Mouse (Mus musculus) midbrain, embryonic 15.5 days (tissue): ENCODE results near the gene Hoxa3. TPM values are rescaled to one million over a fixed set of nuclear protein-coding genes. Genes with fewer than 3 reads are reported as not detected.

Source experiments
- ATAC-seq: fragments of 200-750 bp; cut with Nextera tagmentation; replicated peaks from 2 replicates; pipeline ENCODE4 v1.8.0; 2017; ENCODE audit warnings: moderate TSS enrichment
- H3K27ac ChIP-seq: fragments of 300-500 bp; sonication (generic); 2 replicates; pipeline ENCODE4 v1.5.1; 2015; ENCODE audit warnings: mild to moderate bottlenecking, inconsistent platforms
- H3K27me3 ChIP-seq: fragments of 300-500 bp; sonication (generic); replicated peaks from 2 replicates; pipeline ENCODE4 v1.6.1; 2015; ENCODE audit warnings: inconsistent platforms
- H3K36me3 ChIP-seq: fragments of 300-500 bp; sonication (generic); replicated peaks from 2 replicates; pipeline ENCODE4 v1.6.1; 2015; ENCODE audit warnings: inconsistent platforms
- H3K4me1 ChIP-seq: fragments of 300-500 bp; sonication (generic); 2 replicates; pipeline ENCODE4 v1.6.1; 2015; ENCODE audit warnings: inconsistent platforms
- H3K4me2 ChIP-seq: fragments of 300-500 bp; sonication (generic); 2 replicates; pipeline ENCODE4 v1.6.1; 2015; ENCODE audit warnings: inconsistent platforms, mild to moderate bottlenecking, moderate library complexity
- H3K4me3 ChIP-seq: fragments of 300-500 bp; sonication (generic); 2 replicates; pipeline ENCODE4 v1.5.1; 2015; ENCODE audit warnings: mild to moderate bottlenecking, inconsistent platforms
- H3K9ac ChIP-seq: fragments of 300-500 bp; sonication (generic); 2 replicates; pipeline ENCODE4 v1.6.1; 2015; ENCODE audit warnings: mild to moderate bottlenecking, inconsistent platforms
- H3K9me3 ChIP-seq: fragments of 300-500 bp; sonication (generic); 2 replicates; pipeline ENCODE4 v1.6.1; 2016; ENCODE audit warnings: inconsistent platforms
- WGBS: fragments of 180-500 bp; shearing (Covaris S2); methylation state at CpG from one replicate; pipeline ENCODE4 v1.1.7; 2015; ENCODE audit warnings: mixed read lengths; 5-methylcytosine and 5-hydroxymethylcytosine counted together
- polyA plus RNA-seq: library from polyadenylated mRNA; unstranded; fragments of >200 nt; fragmentation: Nextera tagmentation; extraction: Ambion mirVana; gene quantifications from 2 replicates; pipeline ENCODE4 v1.2.1, GENCODE M21; 2015

Gene Hoxa3
- polyA plus RNA-seq, 1 experiment from 2014 or later: not detected

DNA sequence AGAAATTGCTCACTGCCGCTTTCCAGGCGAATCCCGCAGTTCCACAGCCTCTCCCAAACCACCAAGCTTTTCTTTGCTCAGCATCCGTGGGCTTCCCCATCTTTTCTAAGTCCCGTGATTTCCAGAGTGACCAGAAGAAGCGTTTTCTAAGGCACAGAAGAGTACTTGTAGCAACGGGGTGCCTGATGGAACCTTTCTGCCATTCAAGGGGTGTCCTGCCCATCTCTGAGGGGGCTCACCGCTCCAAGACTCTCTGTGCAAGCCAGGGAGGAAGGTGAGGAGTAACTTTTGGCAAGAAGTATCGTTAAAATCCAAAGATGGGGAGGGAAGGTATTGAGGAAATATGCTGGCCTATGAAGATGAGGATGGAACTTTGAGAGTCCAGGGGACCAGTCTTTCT lies 35.3 kb downstream of the Hoxa3 start:
- no peak overlapping the region for H3K27ac ChIP-seq
- H3K4me3 ChIP-seq: no peak overlapping the region
- no peak overlapping the region for H3K4me2 ChIP-seq
- H3K9me3 ChIP-seq: no peaks in the 10 kb centered on the region
- H3K36me3 ChIP-seq: no peaks in the 10 kb centered on the region
- no peak overlapping the region for H3K9ac ChIP-seq
- no peak for ATAC-seq
- H3K4me1 ChIP-seq: peaks cover under 1% of the 10 kb centered on the region; the same call in 1 of the 2 replicates
- WGBS: 2% methylated on average over 9 of the region's 9 CpGs
- peaks cover 92% of the 10 kb centered on the region for H3K27me3 ChIP-seq

DNA sequence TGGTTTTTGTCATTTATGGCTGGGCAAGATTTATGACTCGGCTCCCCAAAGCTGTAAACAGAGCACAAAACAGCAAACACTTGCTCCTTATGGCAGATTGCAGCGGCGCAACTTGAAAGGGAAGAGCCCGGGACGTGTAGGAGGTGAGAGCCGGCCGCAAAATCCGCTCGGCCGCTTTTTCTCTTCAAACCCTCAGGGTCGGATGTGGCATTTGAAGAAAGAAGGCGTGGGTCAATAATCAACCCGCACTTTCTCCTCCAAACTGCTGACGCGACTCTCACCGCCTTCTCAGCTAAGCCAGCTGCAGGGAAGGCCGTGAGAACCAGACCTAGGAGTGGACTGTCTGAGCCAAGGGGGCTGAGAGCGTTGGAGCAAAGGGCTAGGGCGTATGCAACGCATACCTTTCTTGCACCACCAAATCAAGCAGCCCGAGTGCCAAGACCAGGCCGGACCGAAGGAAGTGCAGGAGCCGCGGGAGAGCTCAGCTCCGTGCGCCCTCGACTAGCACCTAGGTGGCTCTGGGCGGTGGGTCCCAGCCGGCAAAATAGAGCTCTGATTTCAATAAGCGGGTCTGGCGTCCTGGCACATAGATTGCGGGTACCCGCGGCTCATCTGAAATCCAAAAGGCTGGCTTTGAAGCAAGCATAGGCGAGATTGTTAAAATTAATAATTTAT lies 35.9 kb downstream of the Hoxa3 start, which contains the start of gene 5730596B20Rik:
Gene 5730596B20Rik (plus strand): TSS at position 438 of the 675 bp plus-strand sequence.
- Histone ChIP-seq H3K27me3 (peaks cover 92% of the 10 kb centered on the region), H3K4me1 (peaks cover 6% of the 10 kb centered on the region), H3K27ac (no peak within 1 kb of the TSS), H3K4me2 (no peak within 1 kb of the TSS), H3K4me3 (no peak within 1 kb of the TSS), H3K36me3 (no peaks in the 10 kb centered on the region), H3K9ac (no peak within 1 kb of the TSS), H3K9me3 (no peaks in the 10 kb centered on the region)
- under 1% methylated on average over 36 of the region's 36 CpGs for WGBS
- no peak for ATAC-seq

DNA sequence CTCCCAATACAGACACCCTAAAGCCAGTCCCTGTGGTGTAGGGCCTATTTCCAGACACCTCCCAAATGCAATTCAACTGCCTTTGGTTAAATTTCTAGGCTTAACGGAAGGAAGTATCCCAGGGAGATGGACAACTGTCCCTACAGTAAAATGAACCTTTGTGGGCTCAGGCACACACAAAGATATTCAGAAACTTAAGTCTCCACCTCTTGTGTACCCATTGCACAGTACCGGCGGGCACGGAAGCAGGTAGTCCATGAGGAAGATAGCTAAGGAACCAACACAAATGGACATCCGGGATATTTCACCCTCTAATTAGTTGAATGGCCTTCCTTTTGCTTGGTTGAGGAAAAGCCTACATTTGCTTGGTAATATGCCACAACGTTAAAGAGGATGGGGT lies 36.7 kb downstream of the Hoxa3 start:
- WGBS: 2% methylated on average over 6 of the region's 6 CpGs
- no peak overlapping the region for H3K27ac ChIP-seq
- H3K4me2 ChIP-seq: no peak overlapping the region
- H3K27me3 ChIP-seq: peaks cover 92% of the 10 kb centered on the region
- H3K4me3 ChIP-seq: no peak overlapping the region
- no peaks in the 10 kb centered on the region for H3K9me3 ChIP-seq
- no peak for ATAC-seq
- H3K36me3 ChIP-seq: no peaks in the 10 kb centered on the region
- no peak overlapping the region for H3K9ac ChIP-seq
- H3K4me1 ChIP-seq: peaks cover 6% of the 10 kb centered on the region

DNA sequence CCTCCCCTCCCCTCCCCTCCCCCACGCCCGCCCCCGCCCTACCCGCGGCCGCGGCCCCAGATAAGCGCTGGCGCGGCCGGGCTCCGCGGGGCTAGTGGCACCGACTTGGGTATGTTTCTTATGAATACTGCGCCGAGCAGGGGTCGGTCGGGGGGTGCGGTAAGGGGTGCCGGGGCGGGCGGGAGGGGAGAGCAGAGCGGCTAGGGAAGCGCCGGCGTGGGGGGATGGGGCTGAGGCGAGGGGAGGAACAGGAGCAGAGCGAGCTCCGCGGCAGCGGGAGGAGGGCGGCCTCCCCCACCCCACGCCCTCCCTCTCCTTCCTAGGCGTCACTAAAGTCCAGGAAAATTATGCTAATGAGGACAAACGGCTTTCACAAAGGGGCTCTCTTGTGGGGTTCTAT lies 37.3 kb downstream of the Hoxa3 start:
- 0% methylated on average over 10 of the region's 35 CpGs for WGBS
- no peaks in the 10 kb centered on the region for H3K36me3 ChIP-seq
- H3K4me1 ChIP-seq: peaks cover 6% of the 10 kb centered on the region
- no peak for ATAC-seq
- H3K27ac ChIP-seq: no peak overlapping the region
- H3K9ac ChIP-seq: no peak overlapping the region
- H3K9me3 ChIP-seq: no peaks in the 10 kb centered on the region
- H3K4me2 ChIP-seq: no peak overlapping the region
- no peak overlapping the region for H3K4me3 ChIP-seq
- peaks cover 92% of the 10 kb centered on the region for H3K27me3 ChIP-seq

DNA sequence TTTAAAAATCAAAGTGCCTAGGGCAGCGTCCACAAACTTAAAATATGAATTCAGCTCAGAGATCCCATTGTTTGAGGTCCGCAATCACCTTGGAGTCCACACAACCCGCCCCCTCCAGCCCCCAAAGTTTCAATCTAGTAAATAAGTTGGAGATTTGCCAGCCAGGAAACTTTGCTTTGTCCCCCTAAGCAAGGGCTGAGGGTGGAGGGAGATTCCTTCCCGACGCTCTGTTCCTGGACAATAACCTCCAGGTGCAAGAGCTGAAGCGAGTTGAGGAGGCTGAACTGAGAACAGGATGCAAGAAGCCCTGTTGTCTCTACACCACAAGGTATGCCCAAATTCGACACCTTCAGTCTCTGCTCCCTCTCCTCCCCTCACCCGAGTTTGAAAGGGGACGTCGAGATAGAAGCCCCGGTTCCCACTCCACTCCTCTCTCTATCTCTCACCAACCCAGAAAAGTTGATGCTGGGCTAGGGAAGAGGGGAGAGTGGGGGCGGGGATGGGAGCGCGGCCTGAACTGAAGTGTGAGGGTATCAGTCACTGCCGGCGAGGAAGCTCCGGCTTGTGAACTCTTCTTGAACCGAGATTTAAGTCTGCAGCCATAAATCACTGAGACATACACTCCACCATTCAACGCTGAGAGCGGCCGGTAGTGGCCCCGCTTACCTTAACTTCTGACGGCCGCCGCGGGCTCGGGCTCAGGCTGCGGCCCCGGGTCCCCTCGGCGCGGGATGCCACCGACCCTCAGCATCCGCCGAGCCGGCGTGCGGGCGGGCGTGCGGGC lies 38.0 kb downstream of the Hoxa3 start:
- H3K27me3 ChIP-seq: peaks cover 92% of the 10 kb centered on the region
- H3K4me2 ChIP-seq: no peak overlapping the region
- H3K27ac ChIP-seq: no peak overlapping the region
- H3K4me3 ChIP-seq: no peak overlapping the region
- no peak for ATAC-seq
- peaks cover 6% of the 10 kb centered on the region for H3K4me1 ChIP-seq
- no peaks in the 10 kb centered on the region for H3K36me3 ChIP-seq
- H3K9ac ChIP-seq: no peak overlapping the region
- H3K9me3 ChIP-seq: no peaks in the 10 kb centered on the region
- WGBS: under 1% methylated on average over 40 of the region's 41 CpGs

DNA sequence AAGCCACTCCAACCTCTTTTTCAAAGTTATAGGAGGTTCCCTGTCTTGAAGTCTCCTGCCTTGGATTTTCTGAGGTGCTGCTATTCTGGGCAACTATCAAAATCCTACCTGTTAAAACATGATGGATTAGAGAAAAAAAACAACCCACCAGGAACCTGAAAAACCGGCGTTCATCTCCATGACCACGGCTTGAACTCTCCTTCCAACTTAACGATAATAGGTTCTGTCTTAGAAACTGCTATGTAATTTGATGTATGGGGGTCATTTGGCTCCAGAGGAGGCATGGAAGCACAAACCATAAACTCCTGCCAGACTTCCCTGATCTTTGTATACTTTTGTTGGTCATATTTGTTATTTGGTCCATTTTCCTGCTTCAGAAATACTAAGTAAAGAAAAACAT lies 39.5 kb downstream of the Hoxa3 start:
- H3K27me3 ChIP-seq: peaks cover 87% of the 10 kb centered on the region

DNA sequence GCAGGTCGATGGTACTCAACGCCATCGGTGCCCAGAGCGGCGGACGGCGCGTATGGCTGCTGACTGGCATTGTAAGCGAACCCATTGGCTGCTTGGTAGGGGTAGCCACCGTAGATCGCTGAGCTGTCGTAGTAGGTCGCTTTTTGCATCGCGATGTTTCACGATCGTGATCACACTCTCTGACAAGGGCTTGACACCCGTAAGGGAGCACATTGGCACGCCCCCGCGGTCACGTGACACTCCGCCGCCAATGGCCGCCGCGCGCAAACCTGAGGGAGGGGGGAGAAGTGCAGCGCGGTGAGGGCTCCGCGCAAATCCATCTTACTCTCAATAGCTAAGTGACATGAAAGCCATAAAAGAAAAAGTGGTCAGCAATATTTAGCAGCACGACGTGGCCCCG lies 40.6 kb downstream of the Hoxa3 start:
- Histone ChIP-seq H3K4me3 (no peak overlapping the region), H3K9ac (no peak overlapping the region), H3K4me1 (peaks cover 6% of the 10 kb centered on the region), H3K27me3 (peaks cover 87% of the 10 kb centered on the region), H3K9me3 (no peaks in the 10 kb centered on the region), H3K4me2 (peak overlapping the region; percentile 29; the same call in 1 of the 2 replicates), H3K27ac (no peak overlapping the region), H3K36me3 (no peaks in the 10 kb centered on the region)
- under 1% methylated on average over 34 of the region's 35 CpGs for WGBS
- no peak for ATAC-seq

More for the DNA sequence above, 39.5 kb downstream of the Hoxa3 start:
- H3K9me3 ChIP-seq: no peaks in the 10 kb centered on the region
- WGBS: 5% methylated on average over 4 of the region's 4 CpGs
- no peak overlapping the region for H3K27ac ChIP-seq
- no peak overlapping the region for H3K9ac ChIP-seq
- H3K36me3 ChIP-seq: no peaks in the 10 kb centered on the region
- H3K4me1 ChIP-seq: peaks cover 6% of the 10 kb centered on the region
- no peak overlapping the region for H3K4me3 ChIP-seq
- no peak for ATAC-seq
- no peak overlapping the region for H3K4me2 ChIP-seq

DNA sequence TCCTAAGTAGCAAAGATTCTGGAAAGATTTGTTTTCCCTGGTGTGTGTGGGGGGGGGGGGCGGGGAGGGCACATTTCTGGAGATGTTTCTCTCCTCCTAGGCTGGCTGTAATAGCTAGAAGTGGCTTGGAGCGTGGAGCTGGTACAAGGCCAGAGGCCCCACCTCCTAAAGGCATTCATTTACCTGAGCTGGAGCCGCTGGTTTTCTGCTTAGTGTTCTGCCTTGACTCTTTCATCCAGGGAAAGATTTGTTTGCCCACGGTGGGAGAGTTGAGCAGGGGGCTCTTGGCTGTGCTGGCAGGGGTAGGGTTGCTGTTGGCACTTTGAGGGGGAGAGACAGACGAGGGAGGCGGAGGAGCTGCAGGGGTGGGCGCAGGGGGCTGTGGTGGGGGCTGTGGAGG lies 41.2 kb downstream of the Hoxa3 start:
- Histone ChIP-seq H3K27ac (no peak overlapping the region), H3K27me3 (peaks cover 87% of the 10 kb centered on the region), H3K9me3 (no peaks in the 10 kb centered on the region), H3K4me1 (peaks cover 6% of the 10 kb centered on the region), H3K4me3 (no peak overlapping the region), H3K9ac (no peak overlapping the region), H3K36me3 (no peaks in the 10 kb centered on the region), H3K4me2 (no peak overlapping the region)
- ATAC-seq: no peak
- WGBS: 2% methylated on average over 7 of the region's 7 CpGs

DNA sequence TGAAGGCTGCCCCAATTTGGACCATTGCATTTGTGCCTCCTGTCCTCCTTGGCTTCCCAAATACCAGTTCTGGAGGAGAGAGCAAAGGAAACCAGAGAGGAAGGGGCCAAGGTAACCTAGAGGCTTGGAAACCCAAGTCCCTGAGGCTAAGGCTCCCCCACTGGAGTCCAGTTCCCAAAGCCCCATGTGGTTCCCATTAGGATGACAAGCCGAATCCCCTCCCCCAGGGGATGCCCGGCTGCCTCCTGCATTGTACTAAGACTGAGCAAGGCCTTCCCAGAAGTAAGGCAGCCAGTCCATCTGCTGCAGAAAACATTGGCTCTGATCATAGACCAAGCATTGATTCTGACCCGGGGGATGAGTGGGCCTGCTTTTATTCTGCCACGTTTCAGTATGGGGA lies 41.8 kb downstream of the Hoxa3 start:
- Histone ChIP-seq H3K4me1 (peaks cover 6% of the 10 kb centered on the region), H3K9me3 (no peaks in the 10 kb centered on the region), H3K4me2 (no peak overlapping the region), H3K36me3 (no peaks in the 10 kb centered on the region), H3K27ac (no peak overlapping the region), H3K27me3 (peaks cover 87% of the 10 kb centered on the region), H3K4me3 (no peak overlapping the region), H3K9ac (no peak overlapping the region)
- WGBS: 3% methylated on average over 4 of the region's 4 CpGs
- ATAC-seq: no peak

DNA sequence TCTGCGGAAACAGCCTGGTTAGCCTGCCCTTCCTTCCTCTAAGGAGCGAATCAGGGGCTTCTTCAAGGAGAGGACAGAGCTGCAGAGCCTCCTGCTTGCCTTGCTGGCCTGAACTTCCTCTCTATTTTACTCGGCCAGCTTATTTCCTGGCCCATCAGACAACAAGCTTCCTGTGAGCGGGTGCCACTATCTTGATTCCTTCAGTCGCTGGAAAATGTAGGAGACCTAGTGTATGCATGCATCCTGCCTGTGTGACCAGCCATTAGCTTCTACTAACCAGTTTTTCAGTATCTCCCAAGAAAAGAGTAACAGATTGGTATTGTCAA lies 42.3 kb downstream of the Hoxa3 start:
- H3K4me2 ChIP-seq: no peak overlapping the region

DNA sequence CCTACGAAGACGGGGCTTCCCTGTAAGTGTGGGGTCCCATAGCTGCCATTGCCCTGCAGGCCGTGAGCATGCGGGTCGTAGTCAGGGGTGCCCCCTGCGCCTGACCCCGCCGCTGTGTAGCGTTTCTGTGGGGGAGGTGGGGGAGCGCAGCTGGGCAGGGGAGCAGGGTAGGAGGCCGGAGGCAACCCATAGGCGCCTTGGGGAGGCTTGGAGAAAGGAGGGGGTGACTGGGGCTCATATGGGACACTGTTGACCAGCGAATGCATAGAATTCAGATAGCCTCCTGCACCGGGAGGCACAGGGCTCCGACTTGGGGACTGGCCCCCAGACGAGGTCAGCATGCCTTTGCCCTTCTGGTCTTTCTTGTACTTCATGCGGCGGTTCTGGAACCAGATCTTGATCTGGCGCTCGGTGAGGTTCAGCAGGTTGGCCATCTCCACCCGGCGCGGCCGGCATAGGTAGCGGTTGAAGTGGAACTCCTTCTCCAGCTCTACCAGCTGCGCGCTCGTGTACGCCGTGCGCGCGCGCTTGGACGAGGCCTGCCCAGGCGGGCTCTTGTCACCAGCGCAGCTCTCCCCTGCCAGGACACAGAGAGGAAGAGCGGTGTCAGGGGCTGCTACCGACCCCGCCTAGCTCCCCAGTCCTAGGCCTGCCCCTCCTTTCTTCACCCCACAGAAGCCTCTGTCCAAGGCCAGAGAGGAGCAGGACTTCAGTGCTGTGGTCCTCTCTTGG lies 42.8 kb downstream of the Hoxa3 start:
- H3K4me3 ChIP-seq: no peak overlapping the region
- H3K9ac ChIP-seq: no peak overlapping the region
- H3K27ac ChIP-seq: no peak overlapping the region
- no peaks in the 10 kb centered on the region for H3K9me3 ChIP-seq
- H3K36me3 ChIP-seq: no peaks in the 10 kb centered on the region
- H3K4me2 ChIP-seq: no peak overlapping the region
- peaks cover 6% of the 10 kb centered on the region for H3K4me1 ChIP-seq
- no peak for ATAC-seq
- WGBS: 1% methylated on average over 40 of the region's 40 CpGs
- peaks cover 91% of the 10 kb centered on the region for H3K27me3 ChIP-seq

More for the DNA sequence above, 42.3 kb downstream of the Hoxa3 start:
- Histone ChIP-seq H3K4me3 (no peak overlapping the region), H3K36me3 (no peaks in the 10 kb centered on the region), H3K27me3 (peaks cover 88% of the 10 kb centered on the region), H3K9me3 (no peaks in the 10 kb centered on the region), H3K27ac (no peak overlapping the region), H3K4me1 (peaks cover 6% of the 10 kb centered on the region), H3K9ac (no peak overlapping the region)
- 5% methylated on average over 5 of the region's 5 CpGs for WGBS
- ATAC-seq: no peak

DNA sequence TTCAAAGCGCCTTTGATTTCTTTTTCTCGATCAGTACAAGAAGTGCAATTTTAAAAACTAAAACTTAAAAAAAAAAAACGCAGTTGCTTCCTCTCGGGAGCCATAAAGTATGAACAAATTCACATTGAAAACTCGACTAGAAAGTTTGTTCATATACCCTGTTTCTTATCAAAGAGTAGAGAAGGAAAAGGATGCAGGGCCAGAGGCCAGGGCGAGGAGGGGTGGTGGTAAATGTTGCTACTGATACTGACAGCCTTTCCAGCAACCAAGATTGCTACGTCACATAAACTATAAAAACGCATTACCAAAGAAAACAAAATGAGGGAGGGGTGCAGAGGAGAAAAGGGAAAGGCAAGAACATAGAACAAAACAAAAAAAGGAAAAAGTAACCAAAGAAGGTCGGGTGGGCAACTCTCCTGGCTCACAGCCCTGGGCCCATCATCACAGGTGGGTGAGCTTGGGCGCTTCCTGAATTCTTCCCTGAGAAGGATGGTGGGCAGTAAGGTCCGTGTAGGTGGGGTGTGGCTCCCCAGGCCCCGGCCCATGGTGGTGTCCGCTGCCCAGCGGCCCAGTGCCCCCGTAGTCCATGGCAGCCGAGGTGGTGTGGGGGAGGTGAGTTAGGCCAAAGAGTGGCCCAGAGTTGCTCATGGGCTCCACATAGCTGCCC lies 43.5 kb downstream of the Hoxa3 start:
- no peak overlapping the region for H3K27ac ChIP-seq
- 4% methylated on average over 16 of the region's 16 CpGs for WGBS
- no peak overlapping the region for H3K4me2 ChIP-seq
- H3K9ac ChIP-seq: no peak overlapping the region
- H3K36me3 ChIP-seq: no peaks in the 10 kb centered on the region
- no peak for ATAC-seq
- peaks cover 89% of the 10 kb centered on the region for H3K27me3 ChIP-seq
- H3K4me1 ChIP-seq: peaks cover 6% of the 10 kb centered on the region
- H3K4me3 ChIP-seq: no peak overlapping the region
- H3K9me3 ChIP-seq: no peaks in the 10 kb centered on the region
